Mouse (Mus musculus) C2C12 (cell line): ENCODE data around the gene Pllp. TPM values are rescaled to one million over a fixed set of nuclear protein-coding genes. Genes with fewer than 3 reads are reported as not detected.

Experiments
- H3K27me3 ChIP-seq: one replicate; pipeline ENCODE4 v1.6.1; 2011; ENCODE audit not compliant: control insufficient read depth, insufficient read depth, insufficient read length
- H3K36me3 ChIP-seq: one replicate; pipeline ENCODE4 v1.6.1; 2011; ENCODE audit not compliant: control insufficient read depth, insufficient read depth
- H3K4me3 ChIP-seq: one replicate; pipeline ENCODE4 v1.5.1; 2011; ENCODE audit warnings: mild to moderate bottlenecking, control low read depth; ENCODE audit not compliant: poor library complexity, insufficient read depth, severe bottlenecking
- H3K79me2 ChIP-seq: one replicate; pipeline ENCODE4 v1.6.1; 2011; ENCODE audit not compliant: control insufficient read depth, insufficient read depth
- H3K79me3 ChIP-seq: one replicate; pipeline ENCODE4 v1.6.1; 2011; ENCODE audit warnings: low read depth, control low read depth
- H3ac ChIP-seq: one replicate; pipeline ENCODE3; 2011; ENCODE audit warnings: low read depth; ENCODE audit not compliant: control insufficient read depth, insufficient read length
- CEBPB ChIP-seq: IDR thresholded peaks from one replicate; pipeline ENCODE4 v1.6.1; 2011; ENCODE audit warnings: low read depth, mild to moderate bottlenecking, control low read depth, moderate library complexity
- CTCF ChIP-seq: IDR thresholded peaks from one replicate; pipeline ENCODE4 v1.5.1; 2011; ENCODE audit not compliant: control insufficient read depth, insufficient read depth, insufficient read length
- FOSL1 ChIP-seq: IDR thresholded peaks from one replicate; pipeline ENCODE4 v1.8.0; 2011; ENCODE audit warnings: mild to moderate bottlenecking, low read length; ENCODE audit not compliant: poor library complexity, insufficient read depth, severe bottlenecking
- MAX ChIP-seq: IDR thresholded peaks from one replicate; pipeline ENCODE4 v1.6.1; 2011; ENCODE audit warnings: mild to moderate bottlenecking, control low read depth
- MYOD1 ChIP-seq: IDR thresholded peaks from one replicate; pipeline ENCODE4 v1.6.1; 2011; ENCODE audit warnings: low read depth; ENCODE audit not compliant: control insufficient read depth, insufficient read length
- MYOG ChIP-seq: IDR thresholded peaks from one replicate; pipeline ENCODE4 v1.6.1; 2011; ENCODE audit not compliant: control insufficient read depth, insufficient read length; ENCODE audit errors: extremely low read depth
- USF1 ChIP-seq: IDR thresholded peaks from one replicate; pipeline ENCODE4 v1.6.1; 2011; ENCODE audit warnings: low read depth, mild to moderate bottlenecking, control low read depth, moderate library complexity
- polyA plus RNA-seq: library from polyadenylated mRNA; unstranded; fragments of >200 nt; fragmentation: generic; extraction: Trizol; gene quantifications from one replicate; pipeline ENCODE4 v1.2.1, GENCODE M21; 2012; ENCODE audit warnings: missing spikeins

Pllp gene
- polyA plus RNA-seq, 1 experiment = 0.07 TPM

DNA sequence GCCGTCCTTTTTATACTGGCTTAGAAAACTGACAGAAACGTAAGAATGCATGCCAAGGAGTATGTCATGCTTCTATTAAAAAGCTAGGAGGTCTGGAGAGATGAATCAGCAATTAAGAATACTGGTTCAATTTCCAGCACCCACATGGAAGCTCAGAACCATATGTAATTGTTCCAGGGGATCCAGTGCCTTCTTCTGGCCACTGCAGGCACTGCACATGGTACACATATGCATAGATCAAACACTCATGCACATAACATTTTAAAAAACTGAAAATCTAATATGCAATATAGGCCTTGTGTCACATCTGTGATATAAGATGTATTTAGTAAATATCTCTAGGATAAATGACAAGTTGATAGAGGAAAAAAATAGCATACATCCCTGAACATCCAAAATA is 38.0 kb downstream of the Pllp start:
- no peaks in the 10 kb centered on the region for H3K79me3 ChIP-seq
- TF ChIP-seq CEBPB = no peak
- TF ChIP-seq MYOD1 = no peak
- no peak for TF ChIP-seq FOSL1
- TF ChIP-seq USF1 = no peak
- no peak for TF ChIP-seq MYOG
- no peak for TF ChIP-seq CTCF
- TF ChIP-seq MAX = no peak
- H3ac ChIP-seq = no peak overlapping the region
- H3K4me3 ChIP-seq = no peak overlapping the region
- H3K36me3 ChIP-seq = peaks cover 36% of the 10 kb centered on the region
- no peaks in the 10 kb centered on the region for H3K79me2 ChIP-seq
- H3K27me3 ChIP-seq = no peaks in the 10 kb centered on the region

DNA sequence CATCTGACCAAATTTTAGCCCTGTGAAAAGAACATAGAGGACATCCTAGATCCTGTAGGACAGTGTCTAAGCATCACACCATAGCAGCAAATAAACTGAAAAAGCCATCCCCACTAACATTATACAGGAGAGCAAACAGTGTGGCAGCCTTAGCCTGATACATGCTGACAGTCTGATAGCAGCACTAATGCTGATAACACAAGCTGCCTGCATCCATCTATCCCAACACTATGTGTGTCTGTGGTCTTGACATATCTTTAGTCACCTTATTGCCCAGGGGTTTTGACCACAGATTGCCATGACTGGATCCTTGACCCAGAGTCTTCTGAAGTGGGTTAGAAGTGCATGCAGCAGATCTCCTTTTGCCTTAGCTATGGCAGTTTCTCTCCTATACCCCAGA is 41.1 kb downstream of the Pllp start:
- Histone ChIP-seq H3K27me3 (no peaks in the 10 kb centered on the region), H3K4me3 (no peak overlapping the region), H3K36me3 (peaks cover 52% of the 10 kb centered on the region), H3K79me2 (no peaks in the 10 kb centered on the region), H3K79me3 (no peaks in the 10 kb centered on the region), H3ac (no peak overlapping the region)
- TF ChIP-seq MAX = no peak
- no peak for TF ChIP-seq MYOG
- TF ChIP-seq FOSL1 = no peak
- TF ChIP-seq MYOD1 = no peak
- no peak for TF ChIP-seq USF1
- no peak for TF ChIP-seq CTCF
- TF ChIP-seq CEBPB = no peak

DNA sequence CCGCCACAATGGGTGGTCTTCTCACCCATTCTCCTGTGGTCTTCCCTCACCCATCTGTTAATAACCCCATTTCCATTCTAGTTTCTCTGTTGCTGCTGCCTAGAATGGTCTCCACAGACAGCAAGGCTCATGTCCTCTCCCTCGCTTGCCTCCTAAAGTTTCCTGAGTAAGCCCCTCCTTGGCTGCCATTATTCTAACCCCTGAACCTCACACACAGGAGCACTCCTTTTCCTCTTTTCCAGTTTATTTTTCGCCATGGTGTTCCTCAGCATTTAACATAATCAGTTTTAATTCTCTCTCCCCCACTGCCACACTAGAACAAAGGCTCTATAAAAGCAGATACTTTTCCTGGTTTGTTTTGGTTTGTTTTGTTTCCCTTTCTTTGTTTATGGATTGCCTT is 43.1 kb downstream of the Pllp start:
- Histone ChIP-seq H3K36me3 (peaks cover 43% of the 10 kb centered on the region), H3K79me2 (no peaks in the 10 kb centered on the region), H3K27me3 (no peaks in the 10 kb centered on the region), H3K79me3 (no peaks in the 10 kb centered on the region), H3ac (no peak overlapping the region), H3K4me3 (no peak overlapping the region)
- no peak for TF ChIP-seq MYOG
- TF ChIP-seq USF1 = no peak
- no peak for TF ChIP-seq MYOD1
- no peak for TF ChIP-seq MAX
- no peak for TF ChIP-seq FOSL1
- TF ChIP-seq CEBPB = no peak
- TF ChIP-seq CTCF = no peak

DNA sequence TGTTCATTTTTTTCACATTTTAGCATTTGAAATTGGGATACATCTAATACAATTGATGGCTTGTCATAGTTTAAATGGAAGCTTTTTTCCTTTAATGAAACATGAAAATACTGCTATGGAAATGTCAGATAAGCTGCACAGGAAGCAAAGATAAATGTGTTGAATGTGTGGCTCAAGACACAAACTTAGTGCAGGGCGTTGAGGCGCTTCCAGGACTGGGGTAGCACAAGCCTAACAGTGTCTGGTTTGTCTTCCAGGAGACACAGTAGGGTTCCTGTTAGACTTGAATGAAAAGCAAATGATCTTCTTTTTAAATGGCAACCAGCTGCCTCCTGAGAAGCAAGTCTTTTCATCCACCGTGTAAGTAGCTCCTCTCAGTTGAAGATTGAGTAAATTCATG is 46.6 kb downstream of the Pllp start:
- H3K79me2 ChIP-seq = no peaks in the 10 kb centered on the region
- H3K79me3 ChIP-seq = no peaks in the 10 kb centered on the region
- H3K27me3 ChIP-seq = no peaks in the 10 kb centered on the region
- H3ac ChIP-seq = no peak overlapping the region
- peaks cover 27% of the 10 kb centered on the region for H3K36me3 ChIP-seq
- no peak overlapping the region for H3K4me3 ChIP-seq
- TF ChIP-seq FOSL1 = no peak
- no peak for TF ChIP-seq MYOG
- no peak for TF ChIP-seq CEBPB
- no peak for TF ChIP-seq MAX
- no peak for TF ChIP-seq CTCF
- TF ChIP-seq MYOD1 = no peak
- no peak for TF ChIP-seq USF1

DNA sequence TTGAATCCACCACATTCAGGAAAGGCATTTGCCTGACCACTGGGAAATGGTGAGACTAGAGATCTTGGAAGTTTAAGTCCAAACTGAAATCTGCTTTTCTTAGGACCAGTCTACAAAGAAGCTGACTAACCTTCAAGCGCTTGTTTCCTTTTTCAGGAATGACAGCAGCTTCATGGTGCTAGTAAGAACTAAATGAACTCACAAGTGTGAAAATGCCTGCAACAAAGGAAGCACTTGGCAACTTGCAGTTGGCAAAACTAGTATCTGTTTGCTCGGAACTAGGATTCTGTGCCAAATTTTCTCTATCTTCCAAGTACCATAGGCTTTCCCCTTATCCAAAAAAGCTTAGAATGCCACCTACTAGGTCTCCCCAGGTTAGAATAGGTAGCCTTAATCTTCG is 49.9 kb downstream of the Pllp start:
- no peaks in the 10 kb centered on the region for H3K79me3 ChIP-seq
- no peak overlapping the region for H3ac ChIP-seq
- peaks cover 26% of the 10 kb centered on the region for H3K36me3 ChIP-seq
- no peaks in the 10 kb centered on the region for H3K79me2 ChIP-seq
- TF ChIP-seq MYOG = no peak
- TF ChIP-seq CTCF = no peak
- no peak for TF ChIP-seq FOSL1
- no peak for TF ChIP-seq MAX
- TF ChIP-seq MYOD1 = no peak
- no peak for TF ChIP-seq USF1
- no peak for TF ChIP-seq CEBPB
- H3K27me3 ChIP-seq = no peaks in the 10 kb centered on the region
- no peak overlapping the region for H3K4me3 ChIP-seq

DNA sequence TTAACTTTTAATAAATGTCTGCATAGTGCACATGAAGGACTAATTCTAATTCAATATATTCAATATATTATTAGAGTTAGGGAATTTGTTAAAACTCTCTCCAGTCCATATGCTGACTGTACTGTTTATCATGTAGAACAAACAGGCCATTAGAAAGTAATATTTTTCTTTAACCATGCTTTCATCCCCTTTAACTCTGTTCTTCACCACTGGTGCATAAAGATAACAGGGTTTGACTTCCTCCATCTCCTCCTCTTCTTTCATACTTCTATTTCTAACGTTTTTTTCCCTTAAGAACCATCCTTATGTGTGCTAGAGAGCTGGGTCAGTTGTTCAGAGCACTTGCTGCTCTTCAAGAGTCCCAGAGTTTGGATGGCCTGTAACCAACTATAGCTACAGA is 50.9 kb downstream of the Pllp start:
- Histone ChIP-seq H3K36me3 (peaks cover 29% of the 10 kb centered on the region), H3K79me2 (no peaks in the 10 kb centered on the region), H3ac (no peak overlapping the region), H3K27me3 (no peaks in the 10 kb centered on the region), H3K79me3 (no peaks in the 10 kb centered on the region), H3K4me3 (no peak overlapping the region)
- TF ChIP-seq USF1 = no peak
- no peak for TF ChIP-seq CEBPB
- TF ChIP-seq FOSL1 = no peak
- no peak for TF ChIP-seq MYOD1
- TF ChIP-seq MAX = no peak
- TF ChIP-seq MYOG = no peak
- no peak for TF ChIP-seq CTCF
